Mouse (Mus musculus): ENCODE results near the gene Cnga2. TPM values are rescaled to one million over a fixed set of nuclear protein-coding genes. Genes with fewer than 3 reads are reported as not detected.
"Not testable (repeated sequence)": the region's sequence is repeated elsewhere in the genome, so short reads cannot be mapped to it uniquely, and the experiment has no call there.

Cnga2 gene
- under 1 TPM in 1 of 2 experiments, not detected in 1; 0.07 TPM for total RNA-seq (2021)
- long read RNA-seq, experiment 1, result 0 reads
- long read RNA-seq, experiment 2, result 0 reads

- DNase-seq, result no peak
- intact Hi-C loops (cut with DNase I; ENCODE audit: low total_unique reads), result no loop called here
Measured at GRCm38 (mm10) chrX:71991549-71991948, at the start of gene Cnga2. TSS of gene Cnga2 (plus strand) at chrX:71991849.

GRCm38 (mm10) chrX:71946631-71947030, 45.0 kb upstream of the Cnga2 start:
- peak; percentile 26 for DNase-seq
- intact Hi-C loops (cut with DNase I; ENCODE audit: low total_unique reads), result loop anchor here (5.0 kb wide), 2 partner anchors 149 to 299 kb away; no protein-coding TSS in a partner anchor

- intact Hi-C loops (cut with DNase I; ENCODE audit: low total_unique reads), result loop anchor here (5.0 kb wide), 1 partner anchor 306 kb away; no protein-coding TSS in a partner anchor
- DNase-seq, result no peak
Measured at GRCm38 (mm10) chrX:71958366-71958765, 33.3 kb upstream of the Cnga2 start.

GRCm38 (mm10) chrX:71962073-71963051, 29.3 kb upstream of the Cnga2 start, which contains the start of gene Prrg3:
TSS of gene Prrg3 (plus strand) at chrX:71962624.
- peak; percentile 76 for DNase-seq
- intact Hi-C loops (cut with DNase I; ENCODE audit: low total_unique reads), result no loop called here

GRCm38 (mm10) chrX:71963275-71963912, 28.3 kb upstream of the Cnga2 start:
- intact Hi-C loops (cut with DNase I; ENCODE audit: low total_unique reads), result no loop called here

GRCm38 (mm10) chrX:71968216-71968615, 23.4 kb upstream of the Cnga2 start:
- intact Hi-C loops (cut with DNase I; ENCODE audit: low total_unique reads), result no loop called here
- no peak for DNase-seq

More at GRCm38 (mm10) chrX:71963275-71963912, 28.3 kb upstream of the Cnga2 start:
- no peak for DNase-seq

- DNase-seq, result no peak
- intact Hi-C loops (cut with DNase I; ENCODE audit: low total_unique reads), result no loop called here
Measured at GRCm38 (mm10) chrX:71968816-71969215, 22.8 kb upstream of the Cnga2 start.

- no peak for DNase-seq
- intact Hi-C loops (cut with DNase I; ENCODE audit: low total_unique reads), result no loop called here
Measured at GRCm38 (mm10) chrX:71971325-71971724, 20.3 kb upstream of the Cnga2 start.

GRCm38 (mm10) chrX:71972686-71973085, 19.0 kb upstream of the Cnga2 start, which contains the start of gene Fate1:
TSS of gene Fate1 (plus strand) at chrX:71972986.
- intact Hi-C loops (cut with DNase I; ENCODE audit: low total_unique reads), result no loop called here

GRCm38 (mm10) chrX:71977681-71978080, 14.0 kb upstream of the Cnga2 start:
- DNase-seq; intact Hi-C loops (cut with DNase I; ENCODE audit: low total_unique reads): not testable (repeated sequence)

More at GRCm38 (mm10) chrX:71972686-71973085, 19.0 kb upstream of the Cnga2 start, which contains the start of gene Fate1:
- DNase-seq, result no peak

GRCm38 (mm10) chrX:71980443-71980842, 11.2 kb upstream of the Cnga2 start:
- DNase-seq, result no peak
- intact Hi-C loops (cut with DNase I; ENCODE audit: low total_unique reads), result no loop called here

GRCm38 (mm10) chrX:71981322-71981721, 10.3 kb upstream of the Cnga2 start:
- intact Hi-C loops (cut with DNase I; ENCODE audit: low total_unique reads), result no loop called here

GRCm38 (mm10) chrX:71983205-71983604, 8.4 kb upstream of the Cnga2 start:
- intact Hi-C loops (cut with DNase I; ENCODE audit: low total_unique reads), result no loop called here
- DNase-seq, result no peak

More at GRCm38 (mm10) chrX:71981322-71981721, 10.3 kb upstream of the Cnga2 start:
- no peak for DNase-seq

GRCm38 (mm10) chrX:71983775-71984174, 7.9 kb upstream of the Cnga2 start:
- intact Hi-C loops (cut with DNase I; ENCODE audit: low total_unique reads), result no loop called here
- DNase-seq, result peak; percentile 7

- intact Hi-C loops (cut with DNase I; ENCODE audit: low total_unique reads), result no loop called here
- no peak for DNase-seq
Measured at GRCm38 (mm10) chrX:71995972-71996371, 4.3 kb downstream of the Cnga2 start.

- intact Hi-C loops (cut with DNase I; ENCODE audit: low total_unique reads), result no loop called here
Measured at GRCm38 (mm10) chrX:72009930-72010329, 18.3 kb downstream of the Cnga2 start.

GRCm38 (mm10) chrX:72012236-72012635, 20.6 kb downstream of the Cnga2 start:
- DNase-seq, result peak; percentile 11
- intact Hi-C loops (cut with DNase I; ENCODE audit: low total_unique reads), result no loop called here

More at GRCm38 (mm10) chrX:72009930-72010329, 18.3 kb downstream of the Cnga2 start:
- DNase-seq, result no peak

GRCm38 (mm10) chrX:72012804-72013203, 21.2 kb downstream of the Cnga2 start:
- intact Hi-C loops (cut with DNase I; ENCODE audit: low total_unique reads), result no loop called here
- DNase-seq, result peak; percentile 31

GRCm38 (mm10) chrX:72022241-72022640, 30.6 kb downstream of the Cnga2 start:
- no peak for DNase-seq
- intact Hi-C loops (cut with DNase I; ENCODE audit: low total_unique reads), result no loop called here
